Mouse (Mus musculus) stomach, embryonic 15.5 days (tissue): ENCODE data around the gene Nicn1. TPM values are rescaled to one million over a fixed set of nuclear protein-coding genes. Genes with fewer than 3 reads are reported as not detected.
"Not testable (repeated sequence)": the region's sequence is repeated elsewhere in the genome, so short reads cannot be mapped to it uniquely, and the experiment has no call there.

ENCODE experiments used
- ATAC-seq: fragments of 200-750 bp; cut with Nextera tagmentation; 2 replicates; pipeline ENCODE4 v1.8.0; 2017; ENCODE audit warnings: low read depth, moderate number of reproducible peaks, moderate TSS enrichment; ENCODE audit not compliant: insufficient read depth, low FRiP score
- H3K27ac ChIP-seq: fragments of 300-500 bp; sonication (generic); 2 replicates; pipeline ENCODE4 v1.5.1; 2015; ENCODE audit warnings: mild to moderate bottlenecking, inconsistent platforms
- H3K27me3 ChIP-seq: fragments of 300-500 bp; sonication (generic); replicated peaks from 2 replicates; pipeline ENCODE4 v1.6.1; 2015; ENCODE audit warnings: inconsistent platforms
- H3K36me3 ChIP-seq: fragments of 300-500 bp; sonication (generic); 2 replicates; pipeline ENCODE4 v1.6.1; 2015; ENCODE audit warnings: inconsistent platforms
- H3K4me1 ChIP-seq: fragments of 300-500 bp; sonication (generic); 2 replicates; pipeline ENCODE4 v1.6.1; 2015; ENCODE audit warnings: inconsistent platforms
- H3K4me2 ChIP-seq: fragments of 300-500 bp; sonication (generic); 2 replicates; pipeline ENCODE4 v1.6.1; 2015; ENCODE audit warnings: mild to moderate bottlenecking, inconsistent platforms
- H3K4me3 ChIP-seq: fragments of 300-500 bp; sonication (generic); replicated peaks from 2 replicates; pipeline ENCODE4 v1.5.1; 2015; ENCODE audit warnings: inconsistent platforms
- H3K9ac ChIP-seq: fragments of 300-500 bp; sonication (generic); 2 replicates; pipeline ENCODE4 v1.6.1; 2015; ENCODE audit warnings: inconsistent platforms
- H3K9me3 ChIP-seq: fragments of 300-500 bp; sonication (generic); 2 replicates; pipeline ENCODE4 v1.6.1; 2016; ENCODE audit warnings: inconsistent platforms
- WGBS: fragments of 180-500 bp; shearing (Covaris S2); methylation state at CpG from one replicate; pipeline ENCODE4 v1.1.7; 2015; 5-methylcytosine and 5-hydroxymethylcytosine counted together
- polyA plus RNA-seq: library from polyadenylated mRNA; unstranded; fragments of >200 nt; fragmentation: Nextera tagmentation; extraction: Ambion mirVana; gene quantifications from 2 replicates; pipeline ENCODE4 v1.2.1, GENCODE M21; 2015

Nicn1 gene
- polyA plus RNA-seq, 1 experiment from 2014 or later: 27.6 TPM

DNA sequence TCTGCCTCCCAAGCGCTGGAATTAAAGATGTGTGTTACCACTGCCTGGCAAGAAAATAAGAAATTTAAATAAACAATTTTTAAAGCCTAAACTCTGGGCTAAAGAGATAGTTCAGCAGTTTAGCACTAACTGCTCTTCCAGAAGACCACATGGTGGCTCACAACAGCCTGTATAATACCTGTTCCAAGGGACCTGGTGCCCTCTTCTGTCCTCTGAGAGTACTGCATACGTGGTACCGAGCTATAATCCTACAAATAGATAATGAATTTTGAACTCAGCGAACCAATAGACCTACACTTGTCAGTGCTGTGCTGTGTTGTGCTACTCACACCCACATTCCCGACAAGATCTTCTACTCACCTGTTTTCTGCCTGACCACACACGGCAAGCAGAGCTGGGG, 5.8 kb upstream of the Nicn1 start:
- H3K27ac ChIP-seq: no peak overlapping the region
- no peak overlapping the region for H3K4me2 ChIP-seq
- H3K4me3 ChIP-seq: no peak overlapping the region
- no peaks in the 10 kb centered on the region for H3K4me1 ChIP-seq
- ATAC-seq: peak; percentile 41; the same call in 1 of the 2 replicates
- no peaks in the 10 kb centered on the region for H3K36me3 ChIP-seq
- H3K9ac ChIP-seq: no peak overlapping the region
- no peaks in the 10 kb centered on the region for H3K27me3 ChIP-seq
- H3K9me3 ChIP-seq: no peaks in the 10 kb centered on the region
- 12% methylated on average over 6 of the region's 6 CpGs for WGBS

DNA sequence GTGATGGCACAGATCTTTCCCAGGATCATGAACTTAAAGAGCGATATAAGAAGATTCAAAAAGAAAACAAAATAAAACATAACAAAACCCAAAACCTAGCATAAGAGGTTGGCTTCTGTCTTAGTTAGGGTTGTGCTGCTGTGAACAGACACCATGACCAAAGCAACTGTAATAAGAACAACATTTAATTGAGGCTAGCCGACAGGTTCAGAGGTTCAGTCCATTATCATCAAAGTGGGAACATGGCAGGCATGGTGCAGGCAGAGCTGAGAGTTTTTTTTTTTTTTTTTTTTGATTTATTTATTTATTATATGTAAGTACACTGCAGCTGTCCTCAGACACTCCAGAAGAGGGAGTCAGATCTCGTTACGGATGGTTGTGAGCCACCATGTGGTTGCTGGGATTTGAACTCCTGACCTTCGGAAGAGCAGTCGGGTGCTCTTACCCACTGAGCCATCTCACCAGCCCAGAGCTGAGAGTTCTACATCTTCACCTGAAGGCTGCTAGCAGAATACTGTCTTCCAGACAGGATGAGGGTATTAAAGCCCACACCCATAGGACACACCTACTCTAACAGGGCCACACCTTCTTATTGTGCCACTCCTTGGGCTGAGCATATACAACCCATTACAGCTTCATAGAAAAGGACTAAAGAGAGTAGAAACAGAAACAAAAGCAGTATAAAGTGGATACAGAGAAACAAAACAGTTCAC, 2.5 kb upstream of the Nicn1 start:
- ATAC-seq, H3K36me3 ChIP-seq, H3K9ac ChIP-seq, H3K27me3 ChIP-seq, H3K9me3 ChIP-seq, H3K4me3 ChIP-seq, H3K27ac ChIP-seq, H3K4me1 ChIP-seq, H3K4me2 ChIP-seq: not testable (repeated sequence)
- WGBS: 77% methylated on average over 6 of the region's 6 CpGs

DNA sequence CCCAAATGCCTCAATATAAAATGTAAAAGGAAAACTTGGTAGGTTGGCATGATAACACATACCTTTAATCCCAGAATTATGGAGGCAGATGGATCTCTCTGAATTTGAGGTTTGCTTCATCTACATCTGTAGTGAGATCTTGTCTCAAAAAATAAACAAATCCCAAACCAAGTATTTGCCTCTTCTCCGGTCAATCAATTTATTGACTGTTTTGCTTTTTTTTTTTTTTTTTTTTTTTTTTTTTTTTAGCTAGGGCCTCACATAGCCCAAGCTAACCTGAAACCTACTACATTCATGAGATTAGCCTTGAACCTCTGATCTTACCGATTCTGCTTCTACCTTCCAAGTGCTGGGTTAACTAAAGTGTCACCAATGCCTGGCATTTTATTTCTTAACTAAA, 882 bp upstream of the Nicn1 start:
- Histone ChIP-seq H3K27me3 (no peaks in the 10 kb centered on the region), H3K27ac (no peak overlapping the region), H3K9ac (no peak overlapping the region), H3K4me3 (no peak overlapping the region; the same call in 1 of the 2 replicates), H3K36me3 (no peaks in the 10 kb centered on the region), H3K9me3 (no peaks in the 10 kb centered on the region), H3K4me1 (peaks cover 4% of the 10 kb centered on the region; the same call in 1 of the 2 replicates), H3K4me2 (peak overlapping the region; percentile 65)
- 48% methylated on average over 2 of the region's 2 CpGs for WGBS
- no peak for ATAC-seq

GRCm38 (mm10) chr9:108290773-108291172, 544 bp downstream of the Nicn1 start:
- H3K4me2 ChIP-seq: peak overlapping the region; percentile 65
- H3K4me1 ChIP-seq: peaks cover 4% of the 10 kb centered on the region; the same call in 1 of the 2 replicates
- H3K27me3 ChIP-seq: no peaks in the 10 kb centered on the region
- H3K9ac ChIP-seq: peak overlapping the region; percentile 27; the same call in 1 of the 2 replicates
- no peaks in the 10 kb centered on the region for H3K9me3 ChIP-seq
- peak overlapping the region; percentile 24; the same call in 1 of the 2 replicates for H3K27ac ChIP-seq
- no peaks in the 10 kb centered on the region for H3K36me3 ChIP-seq
- no peak for ATAC-seq
- peak overlapping the region; percentile 59 for H3K4me3 ChIP-seq
- 38% methylated on average over 6 of the region's 6 CpGs for WGBS

- peak within 1 kb of the TSS; percentile 39 for H3K4me2 ChIP-seq
- H3K4me3 ChIP-seq: peak within 1 kb of the TSS; percentile 18
- H3K9me3 ChIP-seq: no peaks in the 10 kb centered on the region
- WGBS: 22% methylated on average over 18 of the region's 18 CpGs
- no peak within 1 kb of the TSS for H3K9ac ChIP-seq
- no peaks in the 10 kb centered on the region for H3K27me3 ChIP-seq
- no peaks in the 10 kb centered on the region for H3K4me1 ChIP-seq
- H3K36me3 ChIP-seq: no peaks in the 10 kb centered on the region
- peak within 1 kb of the TSS; percentile 68 for H3K27ac ChIP-seq
- peak; percentile 84 for ATAC-seq
Measured at GRCm38 (mm10) chr9:108296453-108297355, 6.5 kb downstream of the Nicn1 start, which contains the start of gene Amt. Gene Amt (plus strand): TSS chr9:108296853.

- Histone ChIP-seq H3K4me3 (no peak overlapping the region), H3K36me3 (peaks cover 8% of the 10 kb centered on the region; the same call in 1 of the 2 replicates), H3K4me1 (peaks cover 8% of the 10 kb centered on the region), H3K9ac (no peak overlapping the region), H3K9me3 (no peaks in the 10 kb centered on the region), H3K4me2 (no peak overlapping the region), H3K27ac (peak overlapping the region; percentile 74; the same call in 1 of the 2 replicates), H3K27me3 (no peaks in the 10 kb centered on the region)
- WGBS: 65% methylated on average over 3 of the region's 3 CpGs
- ATAC-seq: 0 out of 2 replicates have a peak, but pooled peaks have one; percentile 8
Measured at GRCm38 (mm10) chr9:108301853-108302252, 11.6 kb downstream of the Nicn1 start.

DNA sequence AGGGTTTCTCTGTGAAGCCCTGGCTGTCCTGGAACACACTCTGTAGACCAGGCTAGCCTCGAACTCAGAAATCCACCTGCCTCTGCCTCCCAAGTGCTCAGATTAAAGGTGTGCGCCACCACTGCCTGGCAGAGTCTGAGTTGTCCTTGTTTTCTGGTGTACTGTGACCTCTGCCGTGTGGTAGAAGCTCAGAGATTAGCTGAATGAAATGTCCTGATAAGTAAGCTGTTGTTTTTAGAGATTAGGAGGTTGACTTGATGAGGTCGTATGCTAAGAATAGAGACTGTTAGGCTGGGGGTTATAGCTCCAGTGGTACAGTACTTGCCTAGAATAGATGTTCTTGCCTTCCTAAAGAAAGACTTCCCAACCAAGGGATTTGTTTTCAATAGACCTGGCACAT, 14.5 kb downstream of the Nicn1 start:
- Histone ChIP-seq H3K9me3 (no peaks in the 10 kb centered on the region), H3K9ac (no peak overlapping the region), H3K36me3 (peaks cover 8% of the 10 kb centered on the region; the same call in 1 of the 2 replicates), H3K4me3 (peak overlapping the region; percentile 58), H3K27ac (peak overlapping the region; percentile 91), H3K27me3 (no peaks in the 10 kb centered on the region), H3K4me2 (peak overlapping the region; percentile 65), H3K4me1 (peaks cover 13% of the 10 kb centered on the region)
- ATAC-seq: no peak
- WGBS: 64% methylated on average over 4 of the region's 4 CpGs

- Histone ChIP-seq H3K4me1 (peaks cover 13% of the 10 kb centered on the region), H3K9ac (peak overlapping the region; percentile 76), H3K27me3 (no peaks in the 10 kb centered on the region), H3K4me3 (peak overlapping the region; percentile 58), H3K27ac (peak overlapping the region; percentile 91), H3K36me3 (peaks cover 8% of the 10 kb centered on the region; the same call in 1 of the 2 replicates), H3K4me2 (peak overlapping the region; percentile 65), H3K9me3 (no peaks in the 10 kb centered on the region)
- ATAC-seq: no peak
- 5% methylated on average over 1 of the region's 1 CpGs for WGBS
Measured at GRCm38 (mm10) chr9:108305170-108305569, 14.9 kb downstream of the Nicn1 start.

DNA sequence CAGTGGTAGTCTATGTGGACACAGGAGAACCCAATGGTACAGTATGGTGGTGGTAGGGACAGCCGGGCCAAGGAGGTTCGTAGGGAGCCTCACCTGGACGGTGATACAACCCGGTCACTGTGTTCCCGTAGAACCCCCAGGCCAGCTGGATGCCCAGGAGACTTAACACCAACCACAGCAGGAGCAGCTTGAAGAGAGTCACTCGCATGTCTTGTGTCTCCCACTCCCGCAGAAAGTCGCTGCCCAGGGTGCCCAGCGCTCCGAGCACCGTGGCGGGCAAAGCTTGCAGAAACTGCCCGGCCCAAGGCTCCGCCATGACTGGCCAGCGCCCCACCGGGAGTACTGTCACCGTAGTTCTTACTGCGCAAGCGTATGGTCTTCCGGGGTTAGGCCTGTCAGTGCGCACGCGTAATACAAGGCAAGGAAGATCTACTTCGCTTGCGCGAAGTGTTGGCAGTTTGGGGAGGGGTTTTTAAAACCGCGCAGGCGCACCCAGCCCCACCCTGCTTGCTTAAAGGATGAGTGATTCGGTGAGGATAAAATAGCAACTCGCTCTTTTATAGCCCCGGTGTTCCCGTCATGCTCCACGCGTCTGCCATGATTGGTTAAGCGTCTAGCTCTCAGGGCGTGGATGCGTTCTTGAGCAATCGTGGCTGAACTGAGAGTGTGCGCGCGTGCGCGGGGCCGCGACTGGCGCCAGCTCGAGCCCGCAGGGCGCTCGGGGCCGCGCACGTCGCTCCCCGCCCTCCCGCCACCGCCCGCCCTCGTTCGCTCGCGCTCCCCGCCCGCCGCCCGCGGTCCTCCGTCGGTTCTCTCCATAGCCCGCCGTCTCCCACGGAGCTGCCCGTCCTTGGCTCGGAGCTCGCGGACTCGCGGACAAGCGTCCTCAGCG, 15.6 kb downstream of the Nicn1 start, which contains the start of the genes Rhoa and Tcta:
Gene Rhoa, plus strand, starts transcription at position 501 of the 892 bp plus-strand sequence.
Gene Tcta, minus strand, starts transcription at position 532 of the 892 bp plus-strand sequence.
- Histone ChIP-seq H3K9me3 (no peaks in the 10 kb centered on the region), H3K27me3 (no peaks in the 10 kb centered on the region), H3K4me3 (peak within 1 kb of the TSS; percentile 58), H3K9ac (peak within 1 kb of the TSS; percentile 76), H3K4me2 (peak within 1 kb of the TSS; percentile 70), H3K4me1 (peaks cover 13% of the 10 kb centered on the region), H3K36me3 (peaks cover 8% of the 10 kb centered on the region; the same call in 1 of the 2 replicates), H3K27ac (peak within 1 kb of the TSS; percentile 98)
- WGBS: under 1% methylated on average over 77 of the region's 81 CpGs
- peak; percentile 94 for ATAC-seq

DNA sequence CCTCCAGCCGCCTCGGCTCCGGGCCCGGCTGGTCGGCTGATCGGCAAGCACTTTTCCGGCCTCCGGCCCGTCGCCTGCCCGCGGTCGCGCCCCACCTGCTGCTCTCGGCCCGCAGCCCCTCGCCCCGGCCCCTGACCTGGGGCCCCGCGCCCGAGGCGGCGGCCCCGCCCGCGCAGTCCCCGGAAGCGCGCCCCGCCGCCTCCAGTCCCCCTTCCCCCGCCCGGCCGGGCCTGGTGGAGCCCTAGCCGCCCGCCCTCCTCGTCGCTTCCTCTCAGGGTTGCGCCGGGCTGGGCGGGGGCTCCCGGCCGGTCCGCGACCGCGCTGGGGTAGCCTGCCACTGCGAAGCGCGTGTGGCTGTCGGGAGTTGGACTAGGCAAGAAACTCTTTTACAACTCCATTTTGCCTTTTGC, 16.3 kb downstream of the Nicn1 start:
- Histone ChIP-seq H3K27ac (peak overlapping the region; percentile 98), H3K9ac (peak overlapping the region; percentile 72), H3K27me3 (no peaks in the 10 kb centered on the region), H3K4me1 (peaks cover 13% of the 10 kb centered on the region), H3K9me3 (no peaks in the 10 kb centered on the region), H3K4me3 (peak overlapping the region; percentile 58), H3K36me3 (peaks cover 8% of the 10 kb centered on the region; the same call in 1 of the 2 replicates), H3K4me2 (peak overlapping the region; percentile 70)
- 0% methylated on average over 43 of the region's 51 CpGs for WGBS
- ATAC-seq: peak; percentile 82
